Mouse (Mus musculus) layer of hippocampus, adult 11-12 months (tissue): ENCODE data around the gene En2.

ENCODE experiments used
- DNase-seq: peaks from one replicate; pipeline ENCODE4 v3.0.0; 2022; ENCODE audit warnings: low spot score

Gene En2

GRCm38 (mm10) chr5:28165358-28166255 is at the start of gene En2:
TSS of gene En2 (plus strand) at chr5:28165694.
- peak; percentile 50 for DNase-seq

- DNase-seq = no peak
These were observed 48.1 kb upstream of the En2 start for GRCm38 (mm10) chr5:28117251-28117880.

GRCm38 (mm10) chr5:28117882-28118530 is 47.5 kb upstream of the En2 start:
- no peak for DNase-seq

- DNase-seq = no peak
These were observed 47.0 kb upstream of the En2 start for GRCm38 (mm10) chr5:28118531-28118925.

GRCm38 (mm10) chr5:28119576-28119975 is 45.9 kb upstream of the En2 start:
- no peak for DNase-seq

- peak; percentile 31 for DNase-seq
These were observed 42.7 kb upstream of the En2 start for GRCm38 (mm10) chr5:28122491-28123454.

- DNase-seq = no peak
These were observed 42.1 kb upstream of the En2 start for GRCm38 (mm10) chr5:28123455-28123825.

- no peak for DNase-seq
These were observed 40.9 kb upstream of the En2 start for GRCm38 (mm10) chr5:28124321-28125230.

- DNase-seq = no peak
These were observed 36.6 kb upstream of the En2 start for GRCm38 (mm10) chr5:28128851-28129250.

GRCm38 (mm10) chr5:28132231-28132630 is 33.3 kb upstream of the En2 start:
- no peak for DNase-seq

GRCm38 (mm10) chr5:28136438-28136837 is 29.1 kb upstream of the En2 start:
- DNase-seq = no peak

- no peak for DNase-seq
These were observed 20.9 kb upstream of the En2 start for GRCm38 (mm10) chr5:28144555-28144954.

GRCm38 (mm10) chr5:28146018-28146417 is 19.5 kb upstream of the En2 start:
- no peak for DNase-seq

- no peak for DNase-seq
These were observed 17.0 kb upstream of the En2 start for GRCm38 (mm10) chr5:28148473-28148872.

GRCm38 (mm10) chr5:28149436-28149835 is 16.1 kb upstream of the En2 start:
- DNase-seq = no peak

GRCm38 (mm10) chr5:28157044-28157730 is 8.3 kb upstream of the En2 start:
- no peak for DNase-seq

- DNase-seq = no peak
These were observed 7.7 kb upstream of the En2 start for GRCm38 (mm10) chr5:28157781-28158180.

- DNase-seq = no peak
These were observed 7.0 kb upstream of the En2 start for GRCm38 (mm10) chr5:28158308-28159071.

GRCm38 (mm10) chr5:28159072-28159458 is 6.4 kb upstream of the En2 start:
- no peak for DNase-seq
